ENCODE assay signal across 9 mouse cellular contexts in genomic region chr3:101570747-101571514, GRCm38 (mm10). TPM values are rescaled to one million over a fixed set of nuclear protein-coding genes. Genes with fewer than 3 reads are reported as not detected.
DNase-seq lines count a peak whose midpoint lies in the region; ATAC-seq lines count a peak whose summit lies in the region.
"Had no signal": no experiment of that assay in that cellular context is flagged by ENCODE, and none has a peak within 500 bp of the region (broad histone marks: within the 10 kb centered on the region; RNA-seq: fewer than 3 reads in every experiment).

No protein-coding gene starts in this region.

- no peak overlapping the region for H3K9ac ChIP-seq in kidney, embryonic 15.5 days

- H3K27me3 ChIP-seq in kidney, embryonic 15.5 days: no peaks in the 10 kb centered on the region

- H3K4me2 ChIP-seq in kidney, embryonic 15.5 days: no peak overlapping the region

- no peak overlapping the region for H3K4me3 ChIP-seq in kidney, embryonic 15.5 days (replicated peaks)

- WGBS in kidney, embryonic 15.5 days: 77% methylated on average over 6 of the region's 6 CpGs

- H3K36me3 ChIP-seq in kidney, embryonic 15.5 days: peaks cover 15% of the 10 kb centered on the region

- peak; percentile 51 for DNase-seq in retina, postnatal 1 day
- DNase-seq in retina, embryonic 14.5 days (ENCODE audit: low spot score): no peak
- peak; percentile 73 for DNase-seq in T-cell, adult 2 months (ENCODE audit: low spot score)
- DNase-seq in thymus, postnatal 36 days: peak; percentile 29 to 50
- no peak for DNase-seq in spleen, postnatal 4 days (ENCODE audit: low spot score in 2 of 2)
- DNase-seq in spleen, postnatal 14 days (ENCODE audit: low spot score in 2 of 2): no peak
- DNase-seq: lung, adult 2 months; right cerebral cortex, postnatal 25 days had no signal

- ATAC-seq in kidney, embryonic 15.5 days (replicated peaks; ENCODE audit: low FRiP score): no peak

- no peaks in the 10 kb centered on the region for H3K9me3 ChIP-seq in kidney, embryonic 15.5 days (replicated peaks)

- H3K4me1 ChIP-seq in kidney, embryonic 15.5 days: peaks cover 19% of the 10 kb centered on the region

- peak overlapping the region; percentile 79 for H3K27ac ChIP-seq in kidney, embryonic 15.5 days

RNA-seq across cellular contexts. Expression of gene Atp1a1, which starts 33.6 kb away (rescaled TPM):
- 220 and 247 TPM in 2 replicates for polyA plus RNA-seq in kidney, embryonic 15.5 days (2015; fragmentation: Nextera tagmentation; extraction: Ambion mirVana)

Comparison
In these comparisons a context has a peak if more than half of its experiments do, and no peak if none do; other contexts are left out.
1. DNase-seq: peak in retina, postnatal 1 day (single experiment), T-cell, adult 2 months (single experiment) and thymus, postnatal 36 days (2 of 2); none in retina, embryonic 14.5 days (single experiment), spleen, postnatal 4 days (0 of 2) and spleen, postnatal 14 days (0 of 2).